Mouse (Mus musculus) liver, embryonic 14.5 days (tissue): Measurements from ENCODE around the gene Dpf3.

ENCODE experiments used
- CTCF ChIP-seq: IDR thresholded peaks from 2 replicates; pipeline ENCODE4 v1.5.1; 2016; ENCODE audit warnings: antibody characterized with exemption, low read depth, control low read depth
- EP300 ChIP-seq: IDR thresholded peaks from 2 replicates; pipeline ENCODE4 v1.6.1; 2016; ENCODE audit warnings: antibody characterized with exemption, low read depth

DNA sequence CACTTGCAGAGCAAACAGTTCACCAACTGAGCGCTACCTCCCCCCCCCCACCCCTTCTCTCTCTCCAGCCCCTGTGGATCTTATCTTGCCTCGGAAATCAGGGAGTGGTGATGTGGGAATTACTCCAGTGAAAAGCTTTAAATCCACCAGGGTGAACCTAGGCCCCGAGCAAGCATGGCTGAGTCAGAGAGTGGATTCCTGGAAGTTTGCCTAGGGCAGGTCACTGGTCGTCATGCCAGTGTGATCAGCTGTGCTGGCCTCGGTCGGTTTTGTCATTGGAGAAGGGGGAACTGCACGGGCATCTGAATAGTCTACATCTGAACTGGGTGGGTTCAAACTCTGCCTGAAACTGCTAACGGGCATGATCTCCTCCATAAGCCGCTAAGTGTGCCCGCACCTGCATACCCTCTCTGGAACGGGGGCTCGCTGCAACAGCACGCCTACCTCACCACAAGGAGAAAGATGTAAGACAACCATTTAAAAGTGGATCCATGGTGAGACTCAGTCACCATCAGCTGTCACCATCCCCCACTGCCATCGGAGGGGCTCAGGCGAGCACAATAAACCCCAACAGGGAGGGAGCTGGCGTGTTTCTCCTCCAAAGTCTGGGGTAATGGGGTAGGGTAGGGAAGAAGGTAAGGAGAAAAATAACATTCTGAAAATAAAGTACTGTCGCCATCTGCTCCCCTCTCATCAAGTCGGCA lies 185.7 kb downstream of the Dpf3 start:
- TF ChIP-seq CTCF (no peak), EP300 (no peak)
